Mouse (Mus musculus) bone marrow macrophage, adult 2 months (primary cell): Measurements from ENCODE around the gene Ptgis.

Experiments used
- CTCF ChIP-seq: IDR thresholded peaks from 2 replicates; pipeline ENCODE4 v1.5.1; 2012; ENCODE audit warnings: low read depth, mild to moderate bottlenecking, low read length, moderate library complexity
- POLR2A ChIP-seq: IDR thresholded peaks from 2 replicates; pipeline ENCODE4 v1.6.1; 2012; ENCODE audit warnings: mild to moderate bottlenecking, low read depth, low read length, borderline replicate concordance

DNA sequence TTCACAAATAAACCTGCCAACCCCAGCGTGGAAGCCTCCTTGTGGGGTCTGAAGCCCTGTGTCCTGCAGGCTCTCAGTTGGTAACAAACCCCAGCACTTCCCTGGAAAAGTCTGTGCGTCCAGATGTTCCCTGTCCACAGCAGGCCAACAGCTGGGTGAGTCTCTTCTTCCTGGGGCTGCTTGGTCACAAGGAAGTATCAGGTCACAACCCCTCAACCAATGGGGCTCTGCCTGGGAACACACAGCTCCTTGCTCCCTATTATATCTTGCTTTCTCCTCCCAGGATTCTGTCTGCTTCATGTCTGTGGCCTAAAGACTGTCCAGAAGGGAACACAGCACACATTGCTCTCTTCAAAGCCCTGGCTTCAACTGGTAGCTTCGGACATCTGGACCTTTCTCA is 9.2 kb upstream of the Ptgis start:
- no peak for TF ChIP-seq POLR2A
- no peak for TF ChIP-seq CTCF
